Mouse (Mus musculus) thymus, postnatal 36 days (tissue): ENCODE measurements at regions not wholly inside any gene's neighbourhood (a gene's known extent, or its start where the extent isn't known, plus 50 kb on each side); places are given as distances from the start of the nearest gene placed in this dataset.
"Not testable (repeated sequence)": the region's sequence is repeated elsewhere in the genome, so short reads cannot be mapped to it uniquely, and the experiment has no call there.

Source experiments
- DNase-seq, 2 experiments: peaks; one replicate each; pipeline ENCODE4 v3.0.0; 2022; ENCODE audit warnings: mixed read lengths in 2 of 2

- DNase-seq: no peak
These were observed 181.1 kb upstream of the Pmfbp1 start for GRCm38 (mm10) chr8:109312731-109313130.

GRCm38 (mm10) chr8:109320955-109321354 lies 172.9 kb upstream of the Pmfbp1 start:
- no peak for DNase-seq

GRCm38 (mm10) chr8:109323351-109323750 lies 170.5 kb upstream of the Pmfbp1 start:
- no peak for DNase-seq

GRCm38 (mm10) chr8:109324241-109324640 lies 169.6 kb upstream of the Pmfbp1 start:
- DNase-seq: no peak

GRCm38 (mm10) chr8:109336203-109336602 lies 157.6 kb upstream of the Pmfbp1 start:
- no peak for DNase-seq

- no peak for DNase-seq
These were observed 155.5 kb upstream of the Pmfbp1 start for GRCm38 (mm10) chr8:109338220-109338835.

GRCm38 (mm10) chr8:109340647-109341046 lies 153.2 kb upstream of the Pmfbp1 start:
- DNase-seq: not testable (repeated sequence)

- no peak for DNase-seq
These were observed 138.7 kb upstream of the Pmfbp1 start for GRCm38 (mm10) chr8:109355168-109355567.

GRCm38 (mm10) chr8:109359396-109360051 lies 134.3 kb upstream of the Pmfbp1 start:
- no peak for DNase-seq

GRCm38 (mm10) chr8:109360081-109360715 lies 133.6 kb upstream of the Pmfbp1 start:
- DNase-seq: no peak

- DNase-seq: no peak
These were observed 132.9 kb upstream of the Pmfbp1 start for GRCm38 (mm10) chr8:109360904-109361303.

- DNase-seq: no peak
These were observed 132.1 kb upstream of the Pmfbp1 start for GRCm38 (mm10) chr8:109361575-109362361.

GRCm38 (mm10) chr8:109363185-109363845 lies 130.5 kb upstream of the Pmfbp1 start:
- DNase-seq: no peak

GRCm38 (mm10) chr8:109373977-109374376 lies 119.8 kb upstream of the Pmfbp1 start:
- DNase-seq: no peak

- no peak for DNase-seq
These were observed 108.9 kb upstream of the Pmfbp1 start for GRCm38 (mm10) chr8:109384881-109385280.

- no peak for DNase-seq
These were observed 98.5 kb upstream of the Pmfbp1 start for GRCm38 (mm10) chr8:109395133-109395855.

GRCm38 (mm10) chr8:109399616-109400015 lies 94.2 kb upstream of the Pmfbp1 start:
- no peak for DNase-seq

GRCm38 (mm10) chr8:109400192-109400591 lies 93.6 kb upstream of the Pmfbp1 start:
- no peak for DNase-seq

GRCm38 (mm10) chr8:109407913-109408312 lies 85.9 kb upstream of the Pmfbp1 start:
- no peak for DNase-seq

GRCm38 (mm10) chr8:109410531-109410930 lies 83.3 kb upstream of the Pmfbp1 start:
- no peak for DNase-seq

- no peak for DNase-seq
These were observed 80.4 kb upstream of the Pmfbp1 start for GRCm38 (mm10) chr8:109413386-109413785.

GRCm38 (mm10) chr8:109415315-109415714 lies 78.5 kb upstream of the Pmfbp1 start:
- no peak for DNase-seq
